Mouse (Mus musculus): ENCODE measurements around the gene Tchp. TPM values are rescaled to one million over a fixed set of nuclear protein-coding genes. Genes with fewer than 3 reads are reported as not detected.

Gene Tchp
- polyA plus RNA-seq, 1 experiment from 2014 or later = 5.8 TPM

- 0 out of 2 replicates have a peak, but pooled peaks cover 7% of the 10 kb centered on the region for H3K4me1 ChIP-seq (replicated peaks; ENCODE audit: control insufficient read depth, insufficient read depth)
- TF ChIP-seq EP300 (optimal IDR thresholded peaks at IDR 0.05) (no peak), CTCF (IDR thresholded peaks at IDR 0.05; ENCODE audit: low read depth) (no peak)
- no peaks in the 10 kb centered on the region for H3K27me3 ChIP-seq (ENCODE audit: control insufficient read depth, insufficient read depth, low read length)
- no peaks in the 10 kb centered on the region for H3K36me3 ChIP-seq (ENCODE audit: control insufficient read depth, insufficient read depth, low read length)
- H3K9me3 ChIP-seq (ENCODE audit: control insufficient read depth, low read length) = no peaks in the 10 kb centered on the region
- 69% methylated on average over 8 of the region's 8 CpGs for WGBS
- no peak overlapping the region for H3K9ac ChIP-seq (ENCODE audit: low read length)
- DNase-seq (ENCODE audit: low spot score) (no peak), ATAC-seq (ENCODE audit: low FRiP score, low TSS enrichment) (no peak)
- no peak overlapping the region for H3K27ac ChIP-seq (replicated peaks)
- peak overlapping the region; percentile 79; the same call in 1 of the 2 replicates for H3K4me2 ChIP-seq (replicated peaks; ENCODE audit: low read depth)
- H3K4me3 ChIP-seq (ENCODE audit: low read depth, low read length) = peak overlapping the region; percentile 99; the same call in 1 of the 2 replicates
These were observed 64.2 kb downstream of the Tchp start for GRCm38 (mm10) chr5:114771796-114772195.

Small RNAs within 50 kb of the gene (microRNA-seq; reads per million reads assigned to microRNA genes)
- not detected for gene Mir7028

Other genes with a start within 250 kb of the Tchp start
- gene Fam222a, start 139.7 kb upstream of the Tchp start, polyA plus RNA-seq (2015; fragmentation: Nextera tagmentation; extraction: Ambion mirVana) = 0.79 and 0.98 TPM in 2 replicates
- gene Trpv4, start 49.3 kb upstream of the Tchp start, polyA plus RNA-seq (2015; fragmentation: Nextera tagmentation; extraction: Ambion mirVana) = 2.1 and 2.8 TPM in 2 replicates
- 482 and 496 TPM in 2 replicates for gene Gltp, start 16.8 kb upstream of the Tchp start, polyA plus RNA-seq (2015; fragmentation: Nextera tagmentation; extraction: Ambion mirVana)
- gene Ankrd13a, start 66.9 kb downstream of the Tchp start, polyA plus RNA-seq (2015; fragmentation: Nextera tagmentation; extraction: Ambion mirVana) = 36.4 and 41.7 TPM in 2 replicates
- 14.2 and 16.1 TPM in 2 replicates for gene Git2, start 67.8 kb downstream of the Tchp start, polyA plus RNA-seq (2015; fragmentation: Nextera tagmentation; extraction: Ambion mirVana)
- gene 1500011B03Rik, start 115.7 kb downstream of the Tchp start, polyA plus RNA-seq (2015; fragmentation: Nextera tagmentation; extraction: Ambion mirVana) = 110 and 118 TPM in 2 replicates
- gene 4930519G04Rik, start 145.9 kb downstream of the Tchp start, polyA plus RNA-seq (2015; fragmentation: Nextera tagmentation; extraction: Ambion mirVana) = 0.05 TPM in 1 of 2 replicates, not detected in the other
- gene Gm9936, start 150.9 kb downstream of the Tchp start, polyA plus RNA-seq (2015; fragmentation: Nextera tagmentation; extraction: Ambion mirVana) = 0.06 and 0.15 TPM in 2 replicates
- 20.1 and 22.3 TPM in 2 replicates for gene Oasl2, start 189.2 kb downstream of the Tchp start, polyA plus RNA-seq (2015; fragmentation: Nextera tagmentation; extraction: Ambion mirVana)
- gene Oasl1, start 215.5 kb downstream of the Tchp start, polyA plus RNA-seq (2015; fragmentation: Nextera tagmentation; extraction: Ambion mirVana) = 14.1 and 14.6 TPM in 2 replicates
- 39.2 and 49.8 TPM in 2 replicates for gene 2210016L21Rik, start 234.4 kb downstream of the Tchp start, polyA plus RNA-seq (2015; fragmentation: Nextera tagmentation; extraction: Ambion mirVana)

Data from stomach, postnatal 0 days (tissue).